Mouse (Mus musculus) forebrain, postnatal 0 days (tissue): ENCODE results near the gene Cramp1l. TPM values are rescaled to one million over a fixed set of nuclear protein-coding genes. Genes with fewer than 3 reads are reported as not detected.

Experiments
- ATAC-seq: fragments of 200-750 bp; cut with Nextera tagmentation; 2 replicates; pipeline ENCODE4 v1.8.0; 2017; ENCODE audit warnings: mild to moderate bottlenecking, moderate library complexity
- DNase-seq: peaks from one replicate; pipeline ENCODE4 v3.0.0-alpha.2; 2015
- H3K27ac ChIP-seq: fragments of 300-500 bp; sonication (generic); 2 replicates; pipeline ENCODE4 v1.5.1; 2014; ENCODE audit warnings: low read depth, mild to moderate bottlenecking, antibody characterized with exemption, low read length, moderate library complexity, mixed read lengths
- H3K27me3 ChIP-seq: fragments of 300-500 bp; sonication (generic); 2 replicates; pipeline ENCODE4 v1.6.1; 2014; ENCODE audit warnings: mild to moderate bottlenecking, low read length, mixed read lengths; ENCODE audit not compliant: insufficient read depth
- H3K36me3 ChIP-seq: fragments of 300-500 bp; sonication (generic); 2 replicates; pipeline ENCODE4 v1.6.1; 2014; ENCODE audit warnings: mild to moderate bottlenecking, moderate library complexity; ENCODE audit not compliant: insufficient read depth
- H3K4me1 ChIP-seq: fragments of 300-500 bp; sonication (generic); 2 replicates; pipeline ENCODE4 v1.6.1; 2014; ENCODE audit warnings: antibody characterized with exemption; ENCODE audit not compliant: insufficient read depth
- H3K4me2 ChIP-seq: fragments of 300-500 bp; sonication (generic); 2 replicates; pipeline ENCODE4 v1.6.1; 2014; ENCODE audit warnings: low read depth, mild to moderate bottlenecking, moderate library complexity
- H3K4me3 ChIP-seq: fragments of 300-500 bp; sonication (generic); 2 replicates; pipeline ENCODE4 v1.5.1; 2014; ENCODE audit warnings: low read depth, low read length, mixed read lengths
- H3K9ac ChIP-seq: fragments of 300-500 bp; sonication (generic); 2 replicates; pipeline ENCODE4 v1.6.1; 2014; ENCODE audit warnings: mild to moderate bottlenecking
- H3K9me3 ChIP-seq: fragments of 300-500 bp; sonication (generic); 2 replicates; pipeline ENCODE4 v1.6.1; 2016; ENCODE audit warnings: low read length
- CTCF ChIP-seq: sonication (generic); IDR thresholded peaks from 2 replicates; pipeline ENCODE4 v1.5.1; 2016; ENCODE audit warnings: antibody characterized with exemption, control low read depth, low read depth
- WGBS: fragments of 180-500 bp; shearing (Covaris S2); extraction: QIAGEN DNeasy Blood & Tissue Kit; methylation state at CpG from one replicate; pipeline ENCODE4 v1.1.7; 2014; 5-methylcytosine and 5-hydroxymethylcytosine counted together
- polyA plus RNA-seq: library from polyadenylated mRNA; unstranded; fragments of >200 nt; fragmentation: Nextera tagmentation; extraction: Ambion mirVana; gene quantifications from 2 replicates; pipeline ENCODE4 v1.2.1, GENCODE M21; 2015
- total RNA-seq: library from RNA; depleted of rRNA; stranded (reverse); fragments of >200 nt; gene quantifications from 2 replicates; pipeline ENCODE4 v1.2.3, GENCODE M21; 2014; rRNA removed

The Cramp1l gene
- total and polyA plus RNA-seq, 2 experiments from 2014 or later, result 2.9 to 21.5 TPM

- Histone ChIP-seq H3K4me2 (no peak overlapping the region), H3K9me3 (no peaks in the 10 kb centered on the region), H3K27me3 (no peaks in the 10 kb centered on the region), H3K4me1 (peaks cover under 1% of the 10 kb centered on the region; the same call in 1 of the 2 replicates), H3K4me3 (no peak overlapping the region), H3K9ac (no peak overlapping the region), H3K36me3 (peaks cover 26% of the 10 kb centered on the region), H3K27ac (no peak overlapping the region)
- no peak for TF ChIP-seq CTCF
- WGBS, result 88% methylated on average over 1 of the region's 1 CpGs
- DNase-seq, result no peak
- no peak for ATAC-seq
These were observed 86.1 kb downstream of the Cramp1l start for GRCm38 (mm10) chr17:24929506-24929905.

GRCm38 (mm10) chr17:24923246-24923645 is 92.3 kb downstream of the Cramp1l start:
- ATAC-seq, result no peak
- Histone ChIP-seq H3K36me3 (peaks cover 85% of the 10 kb centered on the region), H3K4me2 (no peak overlapping the region), H3K4me1 (no peaks in the 10 kb centered on the region), H3K9me3 (no peaks in the 10 kb centered on the region), H3K4me3 (no peak overlapping the region), H3K27me3 (no peaks in the 10 kb centered on the region), H3K9ac (no peak overlapping the region), H3K27ac (no peak overlapping the region)
- TF ChIP-seq CTCF, result no peak
- 95% methylated on average over 1 of the region's 1 CpGs for WGBS
- DNase-seq, result no peak

GRCm38 (mm10) chr17:24913984-24914383 is 101.6 kb downstream of the Cramp1l start:
- ATAC-seq, result no peak
- Histone ChIP-seq H3K36me3 (peaks cover 93% of the 10 kb centered on the region), H3K4me2 (no peak overlapping the region), H3K4me1 (no peaks in the 10 kb centered on the region), H3K9ac (no peak overlapping the region), H3K27me3 (no peaks in the 10 kb centered on the region), H3K4me3 (no peak overlapping the region), H3K27ac (no peak overlapping the region), H3K9me3 (no peaks in the 10 kb centered on the region)
- TF ChIP-seq CTCF, result no peak
- DNase-seq, result no peak

Other genes with a start within 250 kb of the Cramp1l start
- not detected in 2 replicates for gene Meiob, start 211.5 kb downstream of the Cramp1l start, total RNA-seq
- 0.08 and 0.15 TPM in 2 replicates for gene Meiob, start 211.5 kb downstream of the Cramp1l start, polyA plus RNA-seq
- 62.0 and 62.8 TPM in 2 replicates for gene Hagh, start 175.6 kb downstream of the Cramp1l start, total RNA-seq
- 61.6 and 66.6 TPM in 2 replicates for gene Hagh, start 175.6 kb downstream of the Cramp1l start, polyA plus RNA-seq
- 15.1 and 16.6 TPM in 2 replicates for gene Fahd1, start 165.4 kb downstream of the Cramp1l start, total RNA-seq
- 13.5 and 15.6 TPM in 2 replicates for gene Fahd1, start 165.4 kb downstream of the Cramp1l start, polyA plus RNA-seq
- gene Igfals, start 149.8 kb downstream of the Cramp1l start, total RNA-seq, result 0.48 TPM in 1 of 2 replicates, not detected in the other
- gene Igfals, start 149.8 kb downstream of the Cramp1l start, polyA plus RNA-seq, result 0.18 TPM in 1 of 2 replicates, not detected in the other
- gene Nubp2, start 129.4 kb downstream of the Cramp1l start, total RNA-seq, result 40.5 and 50.6 TPM in 2 replicates
- 67.3 and 80.1 TPM in 2 replicates for gene Nubp2, start 129.4 kb downstream of the Cramp1l start, polyA plus RNA-seq
- gene Spsb3, start 129.1 kb downstream of the Cramp1l start, total RNA-seq, result 75.7 and 91.0 TPM in 2 replicates
- gene Spsb3, start 129.1 kb downstream of the Cramp1l start, polyA plus RNA-seq, result 89.8 and 97.8 TPM in 2 replicates
- 35.6 and 36.6 TPM in 2 replicates for gene Eme2, start 120.7 kb downstream of the Cramp1l start, total RNA-seq
- 14.7 and 17.9 TPM in 2 replicates for gene Eme2, start 120.7 kb downstream of the Cramp1l start, polyA plus RNA-seq
- 39.5 and 45.5 TPM in 2 replicates for gene Mrps34, start 120.7 kb downstream of the Cramp1l start, total RNA-seq
- gene Mrps34, start 120.7 kb downstream of the Cramp1l start, polyA plus RNA-seq, result 128 and 138 TPM in 2 replicates
- gene Nme3, start 119.3 kb downstream of the Cramp1l start, total RNA-seq, result 60.1 and 75.7 TPM in 2 replicates
- 74.7 and 81.0 TPM in 2 replicates for gene Nme3, start 119.3 kb downstream of the Cramp1l start, polyA plus RNA-seq
- 128 and 151 TPM in 2 replicates for gene Mapk8ip3, start 78.8 kb downstream of the Cramp1l start, total RNA-seq
- 50.3 and 65.1 TPM in 2 replicates for gene Mapk8ip3, start 78.8 kb downstream of the Cramp1l start, polyA plus RNA-seq
- 52.3 and 64.7 TPM in 2 replicates for gene Jpt2, start 55.1 kb downstream of the Cramp1l start, total RNA-seq
- 46.2 and 58.4 TPM in 2 replicates for gene Jpt2, start 55.1 kb downstream of the Cramp1l start, polyA plus RNA-seq
- 31.8 and 37.7 TPM in 2 replicates for gene Ift140, start 297 bp upstream of the Cramp1l start, total RNA-seq
- 11.6 and 15.2 TPM in 2 replicates for gene Ift140, start 297 bp upstream of the Cramp1l start, polyA plus RNA-seq
- 9.0 and 11.9 TPM in 2 replicates for gene Tmem204, start 67.8 kb upstream of the Cramp1l start, total RNA-seq
- gene Tmem204, start 67.8 kb upstream of the Cramp1l start, polyA plus RNA-seq, result 10.3 and 10.6 TPM in 2 replicates
- 51.9 and 92.2 TPM in 2 replicates for gene Telo2, start 100.2 kb upstream of the Cramp1l start, total RNA-seq
- 32.4 and 35.6 TPM in 2 replicates for gene Telo2, start 100.2 kb upstream of the Cramp1l start, polyA plus RNA-seq
- 1.2 TPM in 1 of 2 replicates, not detected in the other for gene Ptx4, start 105.0 kb upstream of the Cramp1l start, total RNA-seq
- 0.20 and 0.54 TPM in 2 replicates for gene Ptx4, start 105.0 kb upstream of the Cramp1l start, polyA plus RNA-seq
- 29.2 and 33.1 TPM in 2 replicates for gene Clcn7, start 117.6 kb upstream of the Cramp1l start, total RNA-seq
- gene Clcn7, start 117.6 kb upstream of the Cramp1l start, polyA plus RNA-seq, result 14.8 and 19.0 TPM in 2 replicates
- 0.05 TPM in 1 of 2 replicates, not detected in the other for gene Ccdc154, start 146.7 kb upstream of the Cramp1l start, total RNA-seq
- gene Ccdc154, start 146.7 kb upstream of the Cramp1l start, polyA plus RNA-seq, result not detected in 2 replicates
- gene Gm38655, start 159.7 kb upstream of the Cramp1l start, total RNA-seq, result not detected in 2 replicates
- not detected in 2 replicates for gene Gm38655, start 159.7 kb upstream of the Cramp1l start, polyA plus RNA-seq
- 23.7 and 24.2 TPM in 2 replicates for gene BC003965, start 168.8 kb upstream of the Cramp1l start, total RNA-seq
- gene BC003965, start 168.8 kb upstream of the Cramp1l start, polyA plus RNA-seq, result 30.8 and 32.8 TPM in 2 replicates
- gene Unkl, start 172.6 kb upstream of the Cramp1l start, total RNA-seq, result 21.6 and 22.8 TPM in 2 replicates
- 7.6 and 11.6 TPM in 2 replicates for gene Unkl, start 172.6 kb upstream of the Cramp1l start, polyA plus RNA-seq
- gene Gnptg, start 224.3 kb upstream of the Cramp1l start, total RNA-seq, result 91.3 and 109 TPM in 2 replicates
- gene Gnptg, start 224.3 kb upstream of the Cramp1l start, polyA plus RNA-seq, result 119 and 121 TPM in 2 replicates
- 56.6 and 62.0 TPM in 2 replicates for gene Tsr3, start 224.4 kb upstream of the Cramp1l start, total RNA-seq
- 70.0 and 78.6 TPM in 2 replicates for gene Tsr3, start 224.4 kb upstream of the Cramp1l start, polyA plus RNA-seq
- gene Baiap3, start 240.6 kb upstream of the Cramp1l start, total RNA-seq, result 30.2 and 70.8 TPM in 2 replicates
- 8.2 and 16.2 TPM in 2 replicates for gene Baiap3, start 240.6 kb upstream of the Cramp1l start, polyA plus RNA-seq